Mouse (Mus musculus): Measurements from ENCODE around the gene Idh1.
"Not testable (repeated sequence)": the region's sequence is repeated elsewhere in the genome, so short reads cannot be mapped to it uniquely, and the experiment has no call there.

Gene Idh1

GRCm38 (mm10) chr1:65186287-65187073 is at the start of gene Idh1, which contains the start of gene Pikfyve:
Gene Idh1, minus strand, starts transcription at chr1:65186500.
Gene Pikfyve, plus strand, starts transcription at chr1:65186683.
- DNase-seq (ENCODE audit: low spot score) = peak; percentile 99

- no peak for DNase-seq (ENCODE audit: low spot score)
Measured at GRCm38 (mm10) chr1:65230566-65230965, 44.3 kb upstream of the Idh1 start.

- DNase-seq (ENCODE audit: low spot score) = not testable (repeated sequence)
Measured at GRCm38 (mm10) chr1:65229768-65230167, 43.5 kb upstream of the Idh1 start.

GRCm38 (mm10) chr1:65227681-65228080 is 41.4 kb upstream of the Idh1 start:
- DNase-seq (ENCODE audit: low spot score) = no peak

- no peak for DNase-seq (ENCODE audit: low spot score)
Measured at GRCm38 (mm10) chr1:65223654-65224053, 37.4 kb upstream of the Idh1 start.

- no peak for DNase-seq (ENCODE audit: low spot score)
Measured at GRCm38 (mm10) chr1:65217972-65218371, 31.7 kb upstream of the Idh1 start.

- DNase-seq (ENCODE audit: low spot score) = no peak
Measured at GRCm38 (mm10) chr1:65217567-65217966, 31.3 kb upstream of the Idh1 start.

- DNase-seq (ENCODE audit: low spot score) = no peak
Measured at GRCm38 (mm10) chr1:65213214-65213613, 26.9 kb upstream of the Idh1 start.

GRCm38 (mm10) chr1:65204299-65204698 is 18.0 kb upstream of the Idh1 start:
- DNase-seq (ENCODE audit: low spot score) = no peak

GRCm38 (mm10) chr1:65198861-65199260 is 12.6 kb upstream of the Idh1 start:
- no peak for DNase-seq (ENCODE audit: low spot score)

GRCm38 (mm10) chr1:65198425-65198824 is 12.1 kb upstream of the Idh1 start:
- DNase-seq (ENCODE audit: low spot score) = no peak

GRCm38 (mm10) chr1:65193226-65193625 is 6.9 kb upstream of the Idh1 start:
- peak; percentile 71 for DNase-seq (ENCODE audit: low spot score)

GRCm38 (mm10) chr1:65190172-65190571 is 3.9 kb upstream of the Idh1 start:
- no peak for DNase-seq (ENCODE audit: low spot score)

GRCm38 (mm10) chr1:65187074-65187430 is 752 bp upstream of the Idh1 start:
- no peak for DNase-seq (ENCODE audit: low spot score)

- no peak for DNase-seq (ENCODE audit: low spot score)
Measured at GRCm38 (mm10) chr1:65185524-65186205, 635 bp downstream of the Idh1 start.

- DNase-seq (ENCODE audit: low spot score) = no peak
Measured at GRCm38 (mm10) chr1:65185011-65185410, 1.3 kb downstream of the Idh1 start.

- no peak for DNase-seq (ENCODE audit: low spot score)
Measured at GRCm38 (mm10) chr1:65183994-65184393, 2.3 kb downstream of the Idh1 start.

GRCm38 (mm10) chr1:65181459-65181858 is 4.8 kb downstream of the Idh1 start:
- no peak for DNase-seq (ENCODE audit: low spot score)

- DNase-seq (ENCODE audit: low spot score) = peak; percentile 96
Measured at GRCm38 (mm10) chr1:65179634-65180249, 6.6 kb downstream of the Idh1 start.

GRCm38 (mm10) chr1:65178902-65179432 is 7.3 kb downstream of the Idh1 start:
- DNase-seq (ENCODE audit: low spot score) = peak; percentile 98

- peak; percentile 99 for DNase-seq (ENCODE audit: low spot score)
Measured at GRCm38 (mm10) chr1:65178126-65178901, 8.0 kb downstream of the Idh1 start.

- peak; percentile 94 for DNase-seq (ENCODE audit: low spot score)
Measured at GRCm38 (mm10) chr1:65177452-65177851, 8.8 kb downstream of the Idh1 start.
